Mouse (Mus musculus): ENCODE measurements around the gene Filip1l. TPM values are rescaled to one million over a fixed set of nuclear protein-coding genes. Genes with fewer than 3 reads are reported as not detected.

Filip1l gene
- polyA plus RNA-seq, 1 experiment = 12.1 TPM

DNA sequence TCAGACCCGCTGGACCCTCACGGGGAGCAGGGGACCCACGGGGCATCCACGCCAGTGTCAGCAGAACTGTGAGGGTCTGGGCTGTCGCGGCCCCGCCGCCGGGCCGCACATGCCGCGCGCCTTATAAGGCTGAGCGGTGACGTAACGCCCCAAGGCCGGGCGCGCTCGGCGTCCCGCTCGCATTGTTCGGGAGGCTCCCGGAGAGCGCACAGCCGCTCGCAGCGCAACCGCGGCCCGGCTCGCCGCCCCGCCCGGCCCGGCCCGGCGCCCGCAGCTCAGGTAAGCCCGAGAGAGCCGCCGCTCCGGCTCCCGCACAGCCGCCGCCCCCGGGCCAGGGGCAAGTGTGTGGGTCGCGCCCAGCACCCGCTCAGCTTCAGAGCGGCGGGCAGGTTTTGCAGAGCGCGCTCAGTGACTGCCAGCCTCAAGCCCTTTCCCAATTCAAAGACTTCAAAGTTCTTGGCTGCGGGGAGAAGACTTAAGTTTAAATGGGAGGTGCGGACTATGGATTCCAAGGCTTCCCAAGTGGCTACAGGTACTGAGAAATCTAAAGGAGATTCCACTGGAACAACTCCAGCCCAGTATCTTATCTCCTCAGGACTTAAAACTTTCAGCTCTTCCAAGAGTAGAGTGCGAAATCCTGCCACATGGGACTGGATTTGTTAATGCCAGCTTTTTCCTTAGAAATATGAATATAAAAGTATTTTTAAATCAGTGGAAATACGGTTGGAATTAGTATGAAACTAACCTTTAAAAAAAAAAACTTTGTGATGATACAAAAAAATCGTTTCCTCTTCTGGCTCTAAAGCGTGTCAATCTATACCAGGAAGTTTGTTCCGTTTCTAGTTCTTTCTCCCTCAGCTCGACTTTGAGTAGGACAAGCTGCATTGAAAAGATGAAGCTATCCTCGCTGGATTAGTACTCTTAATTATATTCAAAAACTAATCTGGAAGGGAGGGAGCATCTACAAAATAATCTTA, 196.5 kb downstream of the Filip1l start:
- Histone ChIP-seq H3K27me3 (ENCODE audit: control insufficient read depth, insufficient read depth, insufficient read length) (no peaks in the 10 kb centered on the region), H3K79me2 (ENCODE audit: control insufficient read depth, insufficient read depth) (peaks cover 61% of the 10 kb centered on the region), H3ac (ENCODE audit: control insufficient read depth, insufficient read length) (peak overlapping the region; percentile 45), H3K36me3 (ENCODE audit: control insufficient read depth, insufficient read depth) (peaks cover 24% of the 10 kb centered on the region), H3K4me3 (peak overlapping the region; percentile 52), H3K4me2 (ENCODE audit: low read depth) (peak overlapping the region; percentile 77)
- peak; percentile 91 for TF ChIP-seq POLR2AphosphoS2 (IDR thresholded peaks at IDR 0.05; ENCODE audit: insufficient read length, low read depth)
- no peak for TF ChIP-seq TCF3 (IDR thresholded peaks at IDR 0.05; ENCODE audit: insufficient read length, low read depth)
- TF ChIP-seq CEBPB (IDR thresholded peaks at IDR 0.05; ENCODE audit: insufficient read depth, poor library complexity, severe bottlenecking) = no peak
- no peak for TF ChIP-seq REST (IDR thresholded peaks at IDR 0.05; ENCODE audit: insufficient read depth, insufficient read length)
- peak; percentile 92 for TF ChIP-seq POLR2A (IDR thresholded peaks at IDR 0.05; ENCODE audit: insufficient read length, low read depth)
- no peak for TF ChIP-seq E2F4 (IDR thresholded peaks at IDR 0.05; ENCODE audit: insufficient read depth)
- TF ChIP-seq SRF (IDR thresholded peaks at IDR 0.05; ENCODE audit: control insufficient read depth, insufficient read length, low read depth) = peak; percentile 98
- TF ChIP-seq MYOD1 (IDR thresholded peaks at IDR 0.05; ENCODE audit: control insufficient read depth in 1 of 3, insufficient read length in 2 of 3, low read depth in 2 of 3) = peak in 1 of 3 experiments; percentile 27

DNA sequence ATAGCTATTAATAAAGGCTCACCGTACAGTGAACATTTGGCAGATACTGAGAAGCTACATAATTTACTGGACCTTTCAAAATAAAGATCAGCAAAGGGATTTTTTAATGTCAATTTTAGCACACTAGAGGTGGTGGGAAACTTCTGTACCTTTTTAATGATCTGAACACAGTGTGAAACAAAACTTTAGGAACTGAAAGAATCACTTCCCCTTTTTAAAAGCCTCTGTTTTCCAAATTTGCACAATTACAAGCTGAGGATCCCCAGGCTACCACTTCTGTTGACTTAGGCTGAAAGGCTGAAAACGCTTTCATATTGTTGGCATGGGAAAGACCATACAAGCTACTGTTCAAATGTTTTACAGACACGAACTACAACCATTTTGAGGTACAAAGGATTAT, 197.2 kb downstream of the Filip1l start:
- Histone ChIP-seq H3K36me3 (ENCODE audit: control insufficient read depth, insufficient read depth) (peaks cover 24% of the 10 kb centered on the region), H3K79me2 (ENCODE audit: control insufficient read depth, insufficient read depth) (peaks cover 69% of the 10 kb centered on the region), H3K4me3 (peak overlapping the region; percentile 52), H3ac (ENCODE audit: control insufficient read depth, insufficient read length) (no peak overlapping the region), H3K27me3 (ENCODE audit: control insufficient read depth, insufficient read depth, insufficient read length) (no peaks in the 10 kb centered on the region), H3K4me2 (ENCODE audit: low read depth) (peak overlapping the region; percentile 76)
- no peak for TF ChIP-seq SRF (IDR thresholded peaks at IDR 0.05; ENCODE audit: control insufficient read depth, insufficient read length, low read depth)
- TF ChIP-seq POLR2A (IDR thresholded peaks at IDR 0.05; ENCODE audit: insufficient read length, low read depth) = no peak
- no peak for TF ChIP-seq MYOG (IDR thresholded peaks at IDR 0.05; ENCODE audit: control insufficient read depth in 1 of 3, insufficient read depth in 1 of 3, insufficient read length in 2 of 3, low read depth in 2 of 3)
- TF ChIP-seq E2F4 (IDR thresholded peaks at IDR 0.05; ENCODE audit: insufficient read depth) = no peak
- TF ChIP-seq TCF3 (IDR thresholded peaks at IDR 0.05; ENCODE audit: insufficient read length, low read depth) = no peak
- TF ChIP-seq USF1 (IDR thresholded peaks at IDR 0.05; ENCODE audit: low read depth) = no peak
- no peak for TF ChIP-seq MYOD1 (IDR thresholded peaks at IDR 0.05; ENCODE audit: control insufficient read depth in 1 of 3, insufficient read length in 2 of 3, low read depth in 2 of 3)
- TF ChIP-seq REST (IDR thresholded peaks at IDR 0.05; ENCODE audit: insufficient read depth, insufficient read length) = no peak
- TF ChIP-seq POLR2AphosphoS2 (IDR thresholded peaks at IDR 0.05; ENCODE audit: insufficient read length, low read depth) = no peak
- TF ChIP-seq TCF12 (IDR thresholded peaks at IDR 0.05; ENCODE audit: insufficient read depth, poor library complexity, severe bottlenecking) = no peak
- TF ChIP-seq MAX (IDR thresholded peaks at IDR 0.05; ENCODE audit: low read depth) = no peak
- TF ChIP-seq CEBPB (IDR thresholded peaks at IDR 0.05; ENCODE audit: insufficient read depth, poor library complexity, severe bottlenecking) = no peak

GRCm38 (mm10) chr16:57550817-57551216, 197.9 kb downstream of the Filip1l start:
- no peak overlapping the region for H3ac ChIP-seq (ENCODE audit: control insufficient read depth, insufficient read length)
- peaks cover 76% of the 10 kb centered on the region for H3K79me2 ChIP-seq (ENCODE audit: control insufficient read depth, insufficient read depth)
- H3K4me3 ChIP-seq = peak overlapping the region; percentile 52
- H3K4me2 ChIP-seq (ENCODE audit: low read depth) = peak overlapping the region; percentile 76
- H3K36me3 ChIP-seq (ENCODE audit: control insufficient read depth, insufficient read depth) = peaks cover 24% of the 10 kb centered on the region
- no peaks in the 10 kb centered on the region for H3K27me3 ChIP-seq (ENCODE audit: control insufficient read depth, insufficient read depth, insufficient read length)
- TF ChIP-seq MYOD1 (IDR thresholded peaks at IDR 0.05; ENCODE audit: control insufficient read depth in 1 of 3, insufficient read length in 2 of 3, low read depth in 2 of 3) (no peak), MAX (IDR thresholded peaks at IDR 0.05; ENCODE audit: low read depth) (no peak), POLR2A (IDR thresholded peaks at IDR 0.05; ENCODE audit: insufficient read length, low read depth) (no peak), SRF (IDR thresholded peaks at IDR 0.05; ENCODE audit: control insufficient read depth, insufficient read length, low read depth) (no peak), MYOG (IDR thresholded peaks at IDR 0.05; ENCODE audit: control insufficient read depth in 1 of 3, insufficient read depth in 1 of 3, insufficient read length in 2 of 3, low read depth in 2 of 3) (no peak), E2F4 (IDR thresholded peaks at IDR 0.05; ENCODE audit: insufficient read depth) (no peak), TCF3 (IDR thresholded peaks at IDR 0.05; ENCODE audit: insufficient read length, low read depth) (no peak), POLR2AphosphoS2 (IDR thresholded peaks at IDR 0.05; ENCODE audit: insufficient read length, low read depth) (no peak), TCF12 (IDR thresholded peaks at IDR 0.05; ENCODE audit: insufficient read depth, poor library complexity, severe bottlenecking) (no peak), USF1 (IDR thresholded peaks at IDR 0.05; ENCODE audit: low read depth) (no peak)

DNA sequence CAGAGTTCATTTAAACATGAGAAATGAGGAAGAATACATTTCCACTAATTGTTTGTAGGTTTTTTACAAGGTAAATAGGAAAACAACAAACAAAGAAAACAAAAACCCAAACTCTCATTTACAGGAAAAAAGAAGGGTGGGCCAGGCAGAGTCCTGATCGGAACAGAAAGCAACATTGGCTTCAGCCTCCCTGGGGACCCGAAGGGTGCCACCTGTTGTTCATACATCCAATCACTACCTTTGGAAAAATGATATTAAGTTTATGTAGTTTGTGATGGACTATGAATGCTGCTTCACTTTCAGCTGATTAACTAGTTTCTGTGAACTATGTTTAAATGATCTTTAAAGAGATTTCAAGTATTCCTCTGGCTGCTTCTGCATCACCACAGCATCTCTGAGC, 198.7 kb downstream of the Filip1l start:
- peak overlapping the region; percentile 52 for H3K4me3 ChIP-seq

More for the DNA sequence above, 198.7 kb downstream of the Filip1l start:
- H3ac ChIP-seq (ENCODE audit: control insufficient read depth, insufficient read length) = no peak overlapping the region
- peaks cover 24% of the 10 kb centered on the region for H3K36me3 ChIP-seq (ENCODE audit: control insufficient read depth, insufficient read depth)
- H3K27me3 ChIP-seq (ENCODE audit: control insufficient read depth, insufficient read depth, insufficient read length) = no peaks in the 10 kb centered on the region
- H3K4me2 ChIP-seq (ENCODE audit: low read depth) = peak overlapping the region; percentile 76
- H3K79me2 ChIP-seq (ENCODE audit: control insufficient read depth, insufficient read depth) = peaks cover 84% of the 10 kb centered on the region
- TF ChIP-seq POLR2AphosphoS2 (IDR thresholded peaks at IDR 0.05; ENCODE audit: insufficient read length, low read depth) = no peak
- no peak for TF ChIP-seq POLR2A (IDR thresholded peaks at IDR 0.05; ENCODE audit: insufficient read length, low read depth)
- no peak for TF ChIP-seq SRF (IDR thresholded peaks at IDR 0.05; ENCODE audit: control insufficient read depth, insufficient read length, low read depth)
- no peak for TF ChIP-seq USF1 (IDR thresholded peaks at IDR 0.05; ENCODE audit: low read depth)
- no peak for TF ChIP-seq E2F4 (IDR thresholded peaks at IDR 0.05; ENCODE audit: insufficient read depth)
- TF ChIP-seq MAX (IDR thresholded peaks at IDR 0.05; ENCODE audit: low read depth) = no peak
